Mouse (Mus musculus): ENCODE data around the gene Glis2.

Gene Glis2

DNA sequence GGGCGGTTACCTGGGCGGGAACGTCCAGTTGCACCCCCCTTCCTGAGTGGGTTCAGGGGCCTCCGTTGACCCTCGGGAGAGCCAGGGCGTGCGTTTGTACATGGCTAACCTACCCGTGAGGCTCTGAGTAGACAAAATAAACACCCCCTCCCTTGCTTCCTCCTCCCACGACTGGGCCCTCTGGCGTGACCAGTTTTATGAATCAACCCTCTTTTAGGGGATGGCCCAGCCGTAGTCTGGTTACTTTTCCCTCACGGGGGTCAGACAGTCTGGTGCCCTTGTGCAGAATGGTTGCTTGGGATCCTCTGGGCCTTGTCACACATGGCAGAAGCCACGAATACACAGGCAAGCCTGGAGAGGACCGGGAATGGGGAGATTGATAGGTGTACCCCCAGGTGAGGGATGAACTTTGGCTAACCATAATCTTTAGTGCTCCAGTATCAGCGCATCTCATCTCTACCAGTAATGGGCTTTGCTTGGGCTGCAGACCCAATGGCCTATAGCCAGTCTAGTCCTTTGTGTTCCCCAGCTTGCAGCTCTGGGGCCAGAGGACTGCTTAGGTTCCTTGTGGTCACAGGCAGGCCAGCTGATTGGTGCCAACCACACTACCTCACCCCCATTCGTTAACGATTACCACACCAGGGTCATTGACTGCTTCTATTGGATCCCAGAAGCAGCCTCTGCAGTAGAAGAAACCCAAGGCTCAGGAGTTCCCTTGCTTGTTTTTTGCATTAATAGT lies 45.9 kb downstream of the Glis2 start:
- no peak for DNase-seq (ENCODE audit: low spot score)

- no peak for DNase-seq (ENCODE audit: low spot score)
Measured at GRCm38 (mm10) chr16:4641119-4641838, 46.8 kb downstream of the Glis2 start.

GRCm38 (mm10) chr16:4642190-4642589 lies 47.7 kb downstream of the Glis2 start:
- no peak for DNase-seq (ENCODE audit: low spot score)

DNA sequence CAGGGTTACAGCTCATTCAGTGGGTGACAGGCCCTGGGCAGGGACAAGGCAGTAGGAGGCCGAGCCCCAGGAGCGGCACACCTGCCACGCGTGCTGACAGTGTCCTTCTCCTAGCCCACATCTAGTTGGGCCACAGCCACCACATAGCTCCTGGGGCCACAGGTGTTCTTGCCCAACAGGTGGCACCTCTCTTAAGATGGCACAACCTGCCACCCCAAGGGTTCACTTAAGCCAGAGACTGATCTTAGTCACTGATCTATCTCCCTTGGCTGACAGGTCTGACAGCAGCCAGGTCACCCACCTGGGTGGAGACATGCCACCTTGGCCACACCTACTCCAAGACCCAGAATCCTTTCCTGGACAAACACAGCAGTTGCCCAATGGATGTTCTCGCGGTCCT lies 48.4 kb downstream of the Glis2 start:
- no peak for DNase-seq (ENCODE audit: low spot score)

DNA sequence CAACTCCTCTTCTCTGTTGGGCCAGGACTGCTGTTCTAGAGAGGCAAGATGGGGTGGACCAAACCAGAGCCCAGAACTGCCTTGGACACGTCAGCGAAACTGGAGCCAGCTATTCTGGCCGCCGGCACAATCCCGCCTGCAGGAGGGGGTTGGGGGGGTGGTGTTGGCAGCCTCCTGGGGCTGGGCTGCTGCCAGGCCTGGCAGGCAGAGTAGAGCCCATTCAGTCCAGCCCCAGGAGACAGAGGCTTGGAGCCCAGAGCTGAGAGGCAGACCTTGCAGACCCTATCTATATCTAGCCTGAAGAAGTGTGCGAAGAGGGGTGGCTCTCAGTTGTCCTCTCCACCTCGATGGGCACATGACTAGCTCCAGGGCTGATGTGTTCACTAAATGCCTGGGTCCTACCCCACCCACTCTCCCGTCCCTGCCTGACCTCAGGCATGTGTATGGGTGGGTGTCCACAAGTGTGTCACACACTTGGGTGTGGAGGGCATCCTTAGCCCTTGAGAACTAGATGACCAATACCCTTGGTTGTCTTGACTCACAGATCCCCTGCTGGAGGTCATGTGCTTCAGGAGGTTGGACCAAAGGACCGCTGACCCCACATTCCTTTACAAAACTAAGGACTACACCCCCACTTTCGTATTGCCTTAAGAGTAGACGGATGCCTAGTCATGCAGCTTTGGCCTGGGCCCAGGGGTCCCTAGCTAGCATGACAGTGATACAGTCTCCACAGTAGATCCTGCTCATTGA lies 49.3 kb downstream of the Glis2 start:
- peak; percentile 24 for DNase-seq (ENCODE audit: low spot score)

GRCm38 (mm10) chr16:4645867-4646266 lies 51.4 kb downstream of the Glis2 start:
- DNase-seq (ENCODE audit: low spot score) = no peak

- DNase-seq (ENCODE audit: low spot score) = no peak
Measured at GRCm38 (mm10) chr16:4646831-4647230, 52.3 kb downstream of the Glis2 start.

- DNase-seq (ENCODE audit: low spot score) = no peak
Measured at GRCm38 (mm10) chr16:4647651-4648141, 53.2 kb downstream of the Glis2 start.

- DNase-seq (ENCODE audit: low spot score) = no peak
Measured at GRCm38 (mm10) chr16:4648416-4649023, 54.0 kb downstream of the Glis2 start.

DNA sequence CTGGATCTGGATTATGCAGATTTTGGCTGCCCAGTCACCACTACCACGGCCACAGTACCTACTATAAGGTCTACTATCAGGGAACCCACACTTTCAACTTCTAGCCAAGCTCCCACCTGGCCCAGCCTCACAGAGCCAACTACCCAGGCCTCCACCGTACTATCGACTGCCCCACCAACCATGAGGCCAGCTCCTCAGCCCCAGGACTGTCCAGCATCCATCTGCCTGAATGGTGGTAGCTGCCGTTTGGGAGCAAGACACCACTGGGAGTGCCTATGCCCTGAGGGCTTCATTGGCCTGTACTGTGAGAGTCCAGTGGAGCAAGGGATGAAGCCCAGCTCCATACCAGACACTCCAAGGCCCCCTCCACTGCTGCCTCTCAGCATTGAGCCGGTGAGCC lies 54.7 kb downstream of the Glis2 start:
- no peak for DNase-seq (ENCODE audit: low spot score)

DNA sequence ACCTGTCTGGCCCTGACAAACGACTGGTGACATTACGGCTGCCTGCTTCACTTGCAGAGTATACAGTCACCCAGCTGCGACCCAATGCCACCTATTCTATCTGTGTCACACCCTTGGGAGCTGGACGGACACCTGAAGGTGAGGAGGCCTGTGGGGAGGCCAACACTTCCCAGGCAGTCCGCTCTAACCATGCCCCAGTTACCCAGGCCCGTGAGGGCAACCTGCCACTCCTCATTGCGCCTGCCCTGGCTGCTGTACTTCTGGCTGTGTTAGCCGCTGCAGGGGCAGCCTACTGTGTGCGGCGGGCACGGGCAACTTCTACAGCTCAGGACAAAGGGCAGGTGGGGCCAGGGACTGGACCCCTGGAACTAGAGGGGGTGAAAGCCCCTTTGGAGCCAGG lies 55.2 kb downstream of the Glis2 start:
- no peak for DNase-seq (ENCODE audit: low spot score)

- DNase-seq (ENCODE audit: low spot score) = no peak
Measured at GRCm38 (mm10) chr16:4650161-4650560, 55.6 kb downstream of the Glis2 start.

GRCm38 (mm10) chr16:4651081-4651480 lies 56.6 kb downstream of the Glis2 start:
- no peak for DNase-seq (ENCODE audit: low spot score)

GRCm38 (mm10) chr16:4651624-4652023 lies 57.1 kb downstream of the Glis2 start:
- no peak for DNase-seq (ENCODE audit: low spot score)

DNA sequence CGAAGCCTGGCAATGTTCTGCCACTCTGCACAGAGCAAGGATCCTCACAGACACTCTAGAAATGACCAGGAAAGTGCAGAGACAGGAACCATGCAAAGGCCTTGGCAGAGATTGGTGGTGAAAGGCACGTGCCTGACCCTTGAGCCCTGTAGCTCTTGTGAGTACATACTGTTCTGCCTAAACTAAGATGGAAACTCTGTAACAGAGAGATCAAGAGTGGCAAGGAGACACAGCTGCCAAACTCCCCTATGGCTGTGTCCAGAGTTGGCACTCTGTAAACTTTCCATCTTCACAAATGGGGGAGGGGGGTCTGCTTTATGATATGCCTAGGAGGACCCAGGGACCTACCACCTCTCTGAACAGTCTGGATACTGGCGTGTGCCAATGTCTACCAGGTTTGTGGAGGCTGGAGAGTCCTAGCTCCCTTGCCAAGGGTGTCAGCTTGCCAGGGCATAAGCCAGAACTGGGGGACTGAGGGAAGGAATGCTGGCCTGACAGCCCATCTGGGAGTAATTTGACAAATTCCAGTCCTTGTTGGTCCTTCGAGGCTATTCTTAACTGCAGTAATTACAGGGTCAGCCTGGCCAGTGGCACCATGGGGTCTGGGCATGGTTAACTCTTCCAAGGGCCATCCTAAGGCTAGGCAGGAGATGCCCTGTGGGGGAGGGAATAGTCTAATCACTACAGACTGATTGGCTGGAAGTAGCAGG lies 58.3 kb downstream of the Glis2 start:
- no peak for DNase-seq (ENCODE audit: low spot score)

DNA sequence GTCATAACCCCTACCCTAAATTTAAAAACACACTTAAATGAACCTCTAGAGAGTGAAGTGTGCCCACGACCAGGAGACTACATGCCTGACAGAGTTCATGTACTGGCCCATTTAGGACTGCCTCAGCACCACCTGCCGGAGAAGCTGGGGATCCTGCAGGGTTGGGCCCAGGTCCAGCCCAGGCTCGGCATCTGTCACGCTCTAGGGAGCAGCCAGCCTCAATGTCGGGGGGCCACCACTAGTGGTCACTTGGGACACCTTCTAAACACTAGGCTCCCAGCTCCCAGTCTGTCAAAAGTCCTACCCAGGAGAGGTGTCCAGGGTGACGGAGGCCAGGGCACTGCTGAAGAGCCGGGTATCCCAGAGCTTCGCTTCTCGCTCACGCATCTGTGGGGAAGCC lies 60.2 kb downstream of the Glis2 start:
- no peak for DNase-seq (ENCODE audit: low spot score)

GRCm38 (mm10) chr16:4655251-4655734 lies 60.8 kb downstream of the Glis2 start:
- no peak for DNase-seq (ENCODE audit: low spot score)

GRCm38 (mm10) chr16:4655764-4656570 lies 61.5 kb downstream of the Glis2 start:
- DNase-seq (ENCODE audit: low spot score) = no peak

- DNase-seq (ENCODE audit: low spot score) = no peak
Measured at GRCm38 (mm10) chr16:4656571-4657081, 62.1 kb downstream of the Glis2 start.

DNA sequence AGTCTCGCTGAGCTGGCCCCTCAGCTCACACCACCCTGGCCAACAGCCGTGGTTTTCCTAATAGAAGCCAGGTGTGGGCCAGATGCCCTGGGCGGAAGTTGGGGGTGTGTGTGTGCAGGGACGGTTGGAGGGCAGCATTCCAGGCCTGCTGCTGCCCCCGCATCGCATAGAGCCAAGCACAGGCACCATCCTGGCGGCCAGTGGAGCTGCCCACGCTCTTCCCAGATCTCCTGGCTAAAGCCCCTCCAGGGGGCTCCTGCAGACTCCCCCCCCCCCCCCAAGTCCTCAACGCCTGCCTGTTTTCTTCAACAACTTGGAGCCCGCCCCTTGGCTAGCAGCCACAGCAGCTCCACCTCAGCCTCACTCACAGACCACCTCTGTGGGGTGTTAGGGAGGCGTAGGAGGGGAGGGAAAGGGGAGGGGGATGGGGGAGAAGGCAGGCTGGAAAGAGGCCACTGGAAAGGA lies 64.3 kb downstream of the Glis2 start:
- DNase-seq (ENCODE audit: low spot score) = no peak
